In the genomic region with DNA sequence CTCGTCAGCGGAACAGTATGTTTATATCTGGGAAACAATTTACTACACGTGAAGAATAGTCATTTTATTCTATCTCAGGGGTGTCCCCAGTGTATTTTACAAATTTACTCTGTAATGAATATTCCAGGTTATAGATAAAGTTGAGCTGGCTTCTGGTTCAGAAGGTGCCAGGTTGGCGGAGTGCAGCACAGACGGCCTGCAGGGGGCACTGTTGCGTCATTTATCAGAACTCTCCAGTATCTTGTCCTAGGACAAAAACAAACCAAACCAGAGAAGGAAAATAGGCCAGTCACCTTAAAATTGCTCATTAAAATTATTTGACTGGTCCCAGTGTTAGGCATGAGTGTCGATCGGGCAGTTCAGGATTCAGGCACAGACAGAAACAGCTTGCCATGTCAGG, we compare ENCODE assay signal across 9 mouse cellular contexts.
DNase-seq lines count a peak whose midpoint lies in the region; ATAC-seq lines count a peak whose summit lies in the region.
"Had no signal": no experiment of that assay in that cellular context is flagged by ENCODE, and none has a peak within 500 bp of the region (broad histone marks: within the 10 kb centered on the region; RNA-seq: fewer than 3 reads in every experiment).

No protein-coding gene starts in this region.

- no peak for ATAC-seq in kidney, embryonic 16.5 days (ENCODE audit: low FRiP score, low TSS enrichment)
- ATAC-seq in forebrain, embryonic 15.5 days (replicated peaks) = peak; percentile 34; the same call in 1 of the 2 replicates
- ATAC-seq in hindbrain, embryonic 12.5 days (ENCODE audit: low FRiP score) = 0 out of 2 replicates have a peak, but pooled peaks have one; percentile 27
- ATAC-seq in midbrain, embryonic 11.5 days (ENCODE audit: low FRiP score) = peak; percentile 44; the same call in 1 of the 2 replicates

- no peak overlapping the region for H3K4me2 ChIP-seq in kidney, embryonic 16.5 days (replicated peaks; ENCODE audit: low read depth, low read length)
- H3K4me2 ChIP-seq in forebrain, embryonic 15.5 days (replicated peaks) = no peak overlapping the region
- H3K4me2 ChIP-seq in hindbrain, embryonic 12.5 days (replicated peaks) = no peak overlapping the region
- H3K4me2 ChIP-seq in midbrain, embryonic 11.5 days = no peak overlapping the region
- H3K4me2 ChIP-seq: neural tube, embryonic 13.5 days had no signal

- no peaks in the 10 kb centered on the region for H3K36me3 ChIP-seq in kidney, embryonic 16.5 days (ENCODE audit: insufficient read depth, low read length)
- H3K36me3 ChIP-seq in forebrain, embryonic 15.5 days = no peaks in the 10 kb centered on the region
- H3K36me3 ChIP-seq in hindbrain, embryonic 12.5 days = no peaks in the 10 kb centered on the region
- no peaks in the 10 kb centered on the region for H3K36me3 ChIP-seq in midbrain, embryonic 11.5 days (ENCODE audit: control insufficient read depth, insufficient read depth, low read length)
- H3K36me3 ChIP-seq: neural tube, embryonic 13.5 days had no signal

- H3K9me3 ChIP-seq in kidney, embryonic 16.5 days (ENCODE audit: low read length) = no peaks in the 10 kb centered on the region
- no peaks in the 10 kb centered on the region for H3K9me3 ChIP-seq in forebrain, embryonic 15.5 days
- no peaks in the 10 kb centered on the region for H3K9me3 ChIP-seq in hindbrain, embryonic 12.5 days (replicated peaks)
- H3K9me3 ChIP-seq in midbrain, embryonic 11.5 days (ENCODE audit: control insufficient read depth, low read length) = no peaks in the 10 kb centered on the region
- H3K9me3 ChIP-seq: neural tube, embryonic 13.5 days had no signal

- no peak overlapping the region for H3K4me3 ChIP-seq in kidney, embryonic 16.5 days (ENCODE audit: low read length)
- H3K4me3 ChIP-seq in forebrain, embryonic 15.5 days = no peak overlapping the region
- H3K4me3 ChIP-seq in hindbrain, embryonic 12.5 days = no peak overlapping the region
- no peak overlapping the region for H3K4me3 ChIP-seq in midbrain, embryonic 11.5 days (ENCODE audit: low read depth, low read length)
- H3K4me3 ChIP-seq: neural tube, embryonic 13.5 days had no signal

- DNase-seq in kidney, adult 11 months = peak; percentile 62
- DNase-seq in c-Kit-negative CD71-positive TER-119-positive erythroid progenitor cells, embryonic 14.5 days (ENCODE audit: low read depth, low spot score) = peak; percentile 22
- peak; percentile 67 to 80 for DNase-seq in left cerebral cortex, adult 18-20 months (ENCODE audit: low spot score in 2 of 2)
- DNase-seq in midbrain, embryonic 11.5 days (ENCODE audit: low spot score, missing footprints) = peak; percentile 97
- peak; percentile 58 to 86 for DNase-seq in spleen, postnatal 4 days (ENCODE audit: low spot score in 2 of 2)

- H3K27me3 ChIP-seq in kidney, embryonic 16.5 days (ENCODE audit: insufficient read depth, low read length) = 0 out of 2 replicates have a peak, but pooled peaks cover 2% of the 10 kb centered on the region
- H3K27me3 ChIP-seq in forebrain, embryonic 15.5 days = peaks cover 5% of the 10 kb centered on the region; the same call in 1 of the 2 replicates
- H3K27me3 ChIP-seq in hindbrain, embryonic 12.5 days = peaks cover 28% of the 10 kb centered on the region
- H3K27me3 ChIP-seq in midbrain, embryonic 11.5 days (ENCODE audit: control insufficient read depth, insufficient read depth, low read length) = peaks cover 32% of the 10 kb centered on the region

- 26% methylated on average over 8 of the region's 8 CpGs for WGBS in kidney, embryonic 16.5 days
- WGBS in forebrain, embryonic 15.5 days = 32% methylated on average over 8 of the region's 8 CpGs
- WGBS in hindbrain, embryonic 12.5 days = 24% methylated on average over 8 of the region's 8 CpGs
- 26% methylated on average over 8 of the region's 8 CpGs for WGBS in midbrain, embryonic 11.5 days

- no peak overlapping the region for H3K9ac ChIP-seq in kidney, embryonic 16.5 days (replicated peaks; ENCODE audit: low read length)
- H3K9ac ChIP-seq in forebrain, embryonic 15.5 days (replicated peaks) = no peak overlapping the region
- H3K9ac ChIP-seq in hindbrain, embryonic 12.5 days = no peak overlapping the region
- no peak overlapping the region for H3K9ac ChIP-seq in midbrain, embryonic 11.5 days (ENCODE audit: low read length)

- peaks cover 12% of the 10 kb centered on the region for H3K4me1 ChIP-seq in kidney, embryonic 16.5 days (ENCODE audit: insufficient read depth, low read length)
- H3K4me1 ChIP-seq in forebrain, embryonic 15.5 days = peaks cover 17% of the 10 kb centered on the region
- peaks cover 33% of the 10 kb centered on the region for H3K4me1 ChIP-seq in hindbrain, embryonic 12.5 days
- H3K4me1 ChIP-seq in midbrain, embryonic 11.5 days (ENCODE audit: control insufficient read depth, insufficient read depth, low read length) = peaks cover 11% of the 10 kb centered on the region

- H3K27ac ChIP-seq in kidney, embryonic 16.5 days (ENCODE audit: low read length) = no peak overlapping the region
- H3K27ac ChIP-seq in forebrain, embryonic 15.5 days (replicated peaks) = no peak overlapping the region
- H3K27ac ChIP-seq in hindbrain, embryonic 12.5 days = no peak overlapping the region
- H3K27ac ChIP-seq in midbrain, embryonic 11.5 days (ENCODE audit: low read depth, low read length) = no peak overlapping the region

Comparison
In these comparisons a context has a peak if more than half of its experiments do, and no peak if none do; other contexts are left out.
1. DNase-seq: peak in every context shown above with its lines; median percentile 97 in midbrain, embryonic 11.5 days; 74 in left cerebral cortex, adult 18-20 months; 72 in spleen, postnatal 4 days; 62 in kidney, adult 11 months; 22 in c-Kit-negative CD71-positive TER-119-positive erythroid progenitor cells, embryonic 14.5 days.